In the genomic region with DNA sequence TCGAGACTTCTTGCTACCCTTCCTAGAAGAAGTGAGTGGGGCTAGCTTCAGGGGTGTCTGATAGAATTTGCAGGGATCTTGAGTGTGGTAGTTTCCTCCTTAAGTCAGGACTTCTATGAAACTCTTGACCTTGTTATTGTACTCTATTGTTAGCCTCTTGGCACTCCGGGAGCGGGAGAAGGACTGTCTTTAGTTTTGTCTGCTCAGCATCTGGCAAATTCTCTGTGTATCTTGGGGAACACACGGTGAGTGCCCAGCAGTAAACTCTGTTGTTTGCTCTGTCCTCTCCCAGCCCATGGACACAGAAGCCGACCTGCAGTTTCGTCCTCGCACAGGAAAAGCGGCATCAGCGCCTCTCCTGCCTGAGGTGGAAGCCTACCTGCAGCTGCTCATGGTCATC, we compare ENCODE assay signal across 31 mouse cellular contexts. TPM values are rescaled to one million over a fixed set of nuclear protein-coding genes. Genes with fewer than 3 reads are reported as not detected.
DNase-seq lines count a peak whose midpoint lies in the region; ATAC-seq lines count a peak whose summit lies in the region.
"Had no signal": no experiment of that assay in that cellular context is flagged by ENCODE, and none has a peak within 500 bp of the region (broad histone marks: within the 10 kb centered on the region; RNA-seq: fewer than 3 reads in every experiment).

No protein-coding gene starts in this region.

- H3K27ac ChIP-seq in kidney, embryonic 15.5 days, result peak overlapping the region; percentile 80
- H3K27ac ChIP-seq: embryonic facial prominence, embryonic 10.5 days; embryonic facial prominence, embryonic 13.5 days; forebrain, embryonic 12.5 days; forebrain, embryonic 15.5 days; heart, embryonic 15.5 days; hindbrain, embryonic 10.5 days; hindbrain, embryonic 13.5 days had no signal

- no peaks in the 10 kb centered on the region for H3K9me3 ChIP-seq in kidney, embryonic 15.5 days (replicated peaks)
- H3K9me3 ChIP-seq: embryonic facial prominence, embryonic 10.5 days; embryonic facial prominence, embryonic 13.5 days; forebrain, embryonic 12.5 days; forebrain, embryonic 15.5 days; G1E; heart, embryonic 12.5 days; heart, embryonic 15.5 days; hindbrain, embryonic 10.5 days; hindbrain, embryonic 13.5 days had no signal

- H3K27me3 ChIP-seq in kidney, embryonic 15.5 days, result no peaks in the 10 kb centered on the region
- H3K27me3 ChIP-seq: CH12.LX; embryonic facial prominence, embryonic 13.5 days; forebrain, embryonic 12.5 days; forebrain, embryonic 15.5 days; heart, embryonic 12.5 days; heart, embryonic 15.5 days; hindbrain, embryonic 13.5 days; Patski had no signal

- H3K36me3 ChIP-seq in kidney, embryonic 15.5 days, result peaks cover 60% of the 10 kb centered on the region

- WGBS in kidney, embryonic 15.5 days, result 93% methylated on average over 9 of the region's 9 CpGs

- no peak overlapping the region; the same call in 1 of the 2 replicates for H3K9ac ChIP-seq in kidney, embryonic 15.5 days
- H3K9ac ChIP-seq: embryonic facial prominence, embryonic 13.5 days; forebrain, embryonic 12.5 days; forebrain, embryonic 15.5 days; heart, embryonic 12.5 days; heart, embryonic 15.5 days; hindbrain, embryonic 13.5 days had no signal

- no peak overlapping the region for H3K4me2 ChIP-seq in kidney, embryonic 15.5 days
- H3K4me2 ChIP-seq: embryonic facial prominence, embryonic 13.5 days; forebrain, embryonic 12.5 days; forebrain, embryonic 15.5 days; heart, embryonic 12.5 days; heart, embryonic 15.5 days; hindbrain, embryonic 13.5 days had no signal

- H3K4me3 ChIP-seq in kidney, embryonic 15.5 days (replicated peaks), result no peak overlapping the region
- H3K4me3 ChIP-seq: embryonic facial prominence, embryonic 10.5 days; embryonic facial prominence, embryonic 13.5 days; erythroblast, embryonic 14.5 days; forebrain, embryonic 12.5 days; forebrain, embryonic 15.5 days; heart, embryonic 12.5 days; heart, embryonic 15.5 days; hindbrain, embryonic 10.5 days; hindbrain, embryonic 13.5 days had no signal

- H3K4me1 ChIP-seq in kidney, embryonic 15.5 days, result peaks cover 31% of the 10 kb centered on the region

- ATAC-seq in kidney, embryonic 15.5 days (replicated peaks; ENCODE audit: low FRiP score), result no peak
- ATAC-seq: forebrain, embryonic 15.5 days; Patski had no signal

- DNase-seq in kidney, adult 18-20 months, result peak; percentile 21
- no peak for DNase-seq in kidney, postnatal 10 days
- DNase-seq in kidney, postnatal 25 days, result no peak
- peak; percentile 47 to 53 for DNase-seq in kidney, postnatal 36 days
- DNase-seq in kidney, postnatal 14 days, result no peak
- DNase-seq: adrenal gland, postnatal 10 days; adrenal gland, postnatal 36 days; B cell, adult 2 months; cerebellum, adult 2 months; cerebellum, postnatal 10 days; cerebellum, postnatal 36 days; embryo, embryonic 11 days; gastrocnemius, postnatal 25 days; heart, adult 18-20 months; heart, postnatal 10 days; heart, postnatal 36 days had no signal

RNA-seq across cellular contexts. Expression of a gene that starts 3.3 kb away (rescaled TPM):
- polyA plus RNA-seq in kidney, embryonic 15.5 days (2015; fragmentation: Nextera tagmentation; extraction: Ambion mirVana), result 262 and 280 TPM in 2 replicates

RNA-seq across cellular contexts. Expression of a gene that starts 15.4 kb away (rescaled TPM):
- polyA plus RNA-seq in kidney, embryonic 15.5 days (2015; fragmentation: Nextera tagmentation; extraction: Ambion mirVana), result 0.23 TPM in 1 of 2 replicates, not detected in the other
- polyA plus RNA-seq: cerebellum, adult 2 months; embryonic facial prominence, embryonic 10.5 days; embryonic facial prominence, embryonic 13.5 days; erythroblast, embryonic 14.5 days; forebrain, embryonic 12.5 days; forebrain, embryonic 15.5 days; G1E; heart, embryonic 12.5 days; heart, embryonic 15.5 days; hindbrain, embryonic 10.5 days; hindbrain, embryonic 13.5 days had no signal

RNA-seq across cellular contexts. Expression of a gene that starts 21.5 kb away (rescaled TPM):
- 0.06 and 0.13 TPM in 2 replicates for polyA plus RNA-seq in kidney, embryonic 15.5 days (2015; fragmentation: Nextera tagmentation; extraction: Ambion mirVana)
- polyA plus RNA-seq: embryonic facial prominence, embryonic 10.5 days; erythroblast, embryonic 14.5 days; forebrain, embryonic 12.5 days; forebrain, embryonic 15.5 days; heart, embryonic 12.5 days; heart, embryonic 15.5 days had no signal

RNA-seq across cellular contexts. Expression of a gene that starts 39.1 kb away (rescaled TPM):
- polyA plus RNA-seq in kidney, embryonic 15.5 days (2015; fragmentation: Nextera tagmentation; extraction: Ambion mirVana), result not detected in 2 replicates
- polyA plus RNA-seq: cerebellum, adult 2 months; cortical plate, adult 2 months; embryonic facial prominence, embryonic 10.5 days; embryonic facial prominence, embryonic 13.5 days; erythroblast, embryonic 14.5 days; forebrain, embryonic 12.5 days; forebrain, embryonic 15.5 days; G1E; gonadal fat pad, adult 2 months; heart, embryonic 12.5 days; heart, embryonic 15.5 days; hindbrain, embryonic 10.5 days; Patski had no signal

RNA-seq across cellular contexts. Expression of a gene that starts 43.6 kb away (rescaled TPM):
- 58.2 and 64.7 TPM in 2 replicates for polyA plus RNA-seq in kidney, embryonic 15.5 days (2015; fragmentation: Nextera tagmentation; extraction: Ambion mirVana)

Comparison
In these comparisons a context has a peak if more than half of its experiments do, and no peak if none do; other contexts are left out.
1. DNase-seq: peak in kidney, adult 18-20 months (single experiment) and kidney, postnatal 36 days (2 of 2); none in kidney, postnatal 10 days (single experiment), kidney, postnatal 25 days (0 of 2) and kidney, postnatal 14 days (single experiment).